Mouse (Mus musculus): Measurements from ENCODE around the gene Plcb1.
A peak's percentile ranks its signal among the peaks of the same experiment; 100 is the strongest.
"Not testable (repeated sequence)": the region's sequence is repeated elsewhere in the genome, so short reads cannot be mapped to it uniquely, and the experiment has no call there.

The Plcb1 gene

GRCm38 (mm10) chr2:135323955-135324302 lies 538.1 kb downstream of the Plcb1 start:
- peak; percentile 83 for DNase-seq

- DNase-seq = peak; percentile 51
Observed at GRCm38 (mm10) chr2:135328756-135329155, 542.9 kb downstream of the Plcb1 start.

GRCm38 (mm10) chr2:135329782-135330545 lies 544.1 kb downstream of the Plcb1 start:
- DNase-seq = peak; percentile 83

GRCm38 (mm10) chr2:135331868-135332267 lies 546.0 kb downstream of the Plcb1 start:
- no peak for DNase-seq

- DNase-seq = no peak
Observed at GRCm38 (mm10) chr2:135356311-135356710, 570.4 kb downstream of the Plcb1 start.

GRCm38 (mm10) chr2:135361798-135362197 lies 575.9 kb downstream of the Plcb1 start:
- DNase-seq = peak; percentile 75

- no peak for DNase-seq
Observed at GRCm38 (mm10) chr2:135362948-135363347, 577.1 kb downstream of the Plcb1 start.

GRCm38 (mm10) chr2:135370259-135370835 lies 584.5 kb downstream of the Plcb1 start:
- DNase-seq = no peak

- not testable (repeated sequence) for DNase-seq
Observed at GRCm38 (mm10) chr2:135380796-135381195, 594.9 kb downstream of the Plcb1 start.

GRCm38 (mm10) chr2:135381396-135381795 lies 595.5 kb downstream of the Plcb1 start:
- DNase-seq = no peak

- peak; percentile 67 for DNase-seq
Observed at GRCm38 (mm10) chr2:135387990-135388389, 602.1 kb downstream of the Plcb1 start.

GRCm38 (mm10) chr2:135394698-135395097 lies 608.8 kb downstream of the Plcb1 start:
- no peak for DNase-seq

- peak; percentile 6 for DNase-seq
Observed at GRCm38 (mm10) chr2:135396375-135396774, 610.5 kb downstream of the Plcb1 start.

- peak; percentile 25 for DNase-seq
Observed at GRCm38 (mm10) chr2:135397970-135398369, 612.1 kb downstream of the Plcb1 start.

- no peak for DNase-seq
Observed at GRCm38 (mm10) chr2:135399760-135400159, 613.9 kb downstream of the Plcb1 start.

GRCm38 (mm10) chr2:135402916-135403315 lies 617.0 kb downstream of the Plcb1 start:
- no peak for DNase-seq

- no peak for DNase-seq
Observed at GRCm38 (mm10) chr2:135403344-135403743, 617.5 kb downstream of the Plcb1 start.

- DNase-seq = no peak
Observed at GRCm38 (mm10) chr2:135404095-135404494, 618.2 kb downstream of the Plcb1 start.

- DNase-seq = no peak
Observed at GRCm38 (mm10) chr2:135409418-135410097, 623.7 kb downstream of the Plcb1 start.

- no peak for DNase-seq
Observed at GRCm38 (mm10) chr2:135411675-135412074, 625.8 kb downstream of the Plcb1 start.

- no peak for DNase-seq
Observed at GRCm38 (mm10) chr2:135415137-135415536, 629.3 kb downstream of the Plcb1 start.

GRCm38 (mm10) chr2:135419301-135419700 lies 633.4 kb downstream of the Plcb1 start:
- DNase-seq = no peak

- peak; percentile 10 for DNase-seq
Observed at GRCm38 (mm10) chr2:135434947-135435515, 649.2 kb downstream of the Plcb1 start.

- no peak for DNase-seq
Observed at GRCm38 (mm10) chr2:135439034-135439433, 653.2 kb downstream of the Plcb1 start.

All from lung, postnatal 36 days (tissue).